Mouse (Mus musculus) kidney, adult 8-10 months (tissue): ENCODE data around the gene Dera.

Source experiments
- DNase-seq, 2 experiments: peaks; one replicate each; pipeline ENCODE4 v3.0.0; 2022

The Dera gene

GRCm38 (mm10) chr6:137901255-137901654 is 146.9 kb downstream of the Dera start:
- no peak for DNase-seq
